Mouse (Mus musculus): Measurements from ENCODE around the gene Fads6. TPM values are rescaled to one million over a fixed set of nuclear protein-coding genes. Genes with fewer than 3 reads are reported as not detected.

Gene Fads6
- polyA plus RNA-seq, 1 experiment from 2014 or later, result 0.31 TPM

GRCm38 (mm10) chr11:115247240-115247639 is 50.2 kb downstream of the Fads6 start:
- Histone ChIP-seq H3K27me3 (peaks cover 64% of the 10 kb centered on the region), H3K9me3 (no peaks in the 10 kb centered on the region), H3K4me3 (no peak overlapping the region), H3K9ac (no peak overlapping the region), H3K4me2 (no peak overlapping the region), H3K27ac (no peak overlapping the region), H3K4me1 (peaks cover 15% of the 10 kb centered on the region), H3K36me3 (peaks cover 25% of the 10 kb centered on the region)
- ATAC-seq (ENCODE audit: insufficient number of reproducible peaks, insufficient read depth, low FRiP score, low TSS enrichment, low read depth), result no peak
- 20% methylated on average over 3 of the region's 3 CpGs for WGBS

GRCm38 (mm10) chr11:115246386-115246785 is 51.1 kb downstream of the Fads6 start:
- H3K9ac ChIP-seq, result no peak overlapping the region
- H3K9me3 ChIP-seq, result no peaks in the 10 kb centered on the region
- WGBS, result 78% methylated on average over 8 of the region's 8 CpGs
- H3K4me3 ChIP-seq, result no peak overlapping the region
- H3K4me2 ChIP-seq, result no peak overlapping the region
- no peak overlapping the region for H3K27ac ChIP-seq
- peaks cover 56% of the 10 kb centered on the region for H3K27me3 ChIP-seq
- H3K4me1 ChIP-seq, result peaks cover 15% of the 10 kb centered on the region
- H3K36me3 ChIP-seq, result peaks cover 25% of the 10 kb centered on the region
- ATAC-seq (ENCODE audit: insufficient number of reproducible peaks, insufficient read depth, low FRiP score, low TSS enrichment, low read depth), result no peak

- H3K4me1 ChIP-seq, result peaks cover 4% of the 10 kb centered on the region
- peaks cover 41% of the 10 kb centered on the region for H3K27me3 ChIP-seq
- no peak for ATAC-seq (ENCODE audit: insufficient number of reproducible peaks, insufficient read depth, low FRiP score, low TSS enrichment, low read depth)
- peaks cover 25% of the 10 kb centered on the region for H3K36me3 ChIP-seq
- H3K9me3 ChIP-seq, result no peaks in the 10 kb centered on the region
- no peak overlapping the region for H3K27ac ChIP-seq
- WGBS, result 87% methylated on average over 8 of the region's 8 CpGs
- H3K4me3 ChIP-seq, result no peak overlapping the region
- H3K4me2 ChIP-seq, result no peak overlapping the region
- no peak overlapping the region for H3K9ac ChIP-seq
These were observed 52.6 kb downstream of the Fads6 start for GRCm38 (mm10) chr11:115244840-115245239.

DNA sequence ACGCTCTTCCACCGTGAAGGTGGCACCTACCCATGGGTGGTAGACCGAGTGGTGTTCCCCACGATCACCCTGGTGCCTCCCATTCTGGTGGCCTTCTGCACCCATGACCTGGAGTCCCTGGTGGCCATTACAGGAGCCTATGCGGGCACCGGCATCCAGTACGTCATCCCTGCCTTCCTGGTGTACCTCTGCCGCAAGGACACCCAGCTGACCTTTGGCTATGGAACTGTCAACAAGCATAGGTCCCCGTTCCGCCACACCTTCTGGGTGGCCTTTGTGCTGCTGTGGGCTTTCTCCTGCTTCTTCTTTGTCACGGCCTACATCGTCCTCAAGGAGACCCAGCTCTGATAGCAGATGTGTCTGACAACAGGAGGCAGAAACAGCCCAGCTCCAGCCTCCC is 53.7 kb downstream of the Fads6 start:
- Histone ChIP-seq H3K9me3 (no peaks in the 10 kb centered on the region), H3K4me1 (no peaks in the 10 kb centered on the region; the same call in 1 of the 2 replicates), H3K4me3 (no peak overlapping the region), H3K36me3 (peaks cover 25% of the 10 kb centered on the region), H3K27me3 (peaks cover 30% of the 10 kb centered on the region), H3K9ac (no peak overlapping the region), H3K4me2 (no peak overlapping the region), H3K27ac (no peak overlapping the region)
- ATAC-seq (ENCODE audit: insufficient number of reproducible peaks, insufficient read depth, low FRiP score, low TSS enrichment, low read depth), result no peak
- WGBS, result 93% methylated on average over 12 of the region's 12 CpGs

DNA sequence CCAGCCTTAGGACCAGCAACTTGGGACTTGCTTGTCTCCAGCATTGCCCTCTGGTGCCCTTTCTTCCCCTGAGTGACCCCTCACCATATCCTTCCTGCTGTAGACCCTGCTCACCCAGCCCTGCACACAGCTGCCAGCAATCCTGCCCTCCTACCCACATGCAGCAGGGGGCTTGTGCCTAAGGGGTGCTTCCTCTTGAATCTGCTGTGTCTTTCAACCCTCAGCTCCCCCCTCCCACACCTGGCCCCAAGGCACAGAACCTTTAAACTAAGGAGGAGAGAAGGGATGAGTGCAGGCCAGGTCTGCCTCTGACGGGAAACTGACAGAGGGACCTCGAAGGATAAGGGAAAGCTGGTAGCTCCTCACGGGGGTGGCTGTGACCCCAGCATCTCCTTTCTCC is 54.7 kb downstream of the Fads6 start:
- Histone ChIP-seq H3K9me3 (no peaks in the 10 kb centered on the region), H3K27ac (no peak overlapping the region), H3K4me1 (no peaks in the 10 kb centered on the region; the same call in 1 of the 2 replicates), H3K4me3 (no peak overlapping the region), H3K4me2 (no peak overlapping the region), H3K36me3 (peaks cover 25% of the 10 kb centered on the region), H3K27me3 (peaks cover 20% of the 10 kb centered on the region), H3K9ac (no peak overlapping the region)
- WGBS, result 49% methylated on average over 3 of the region's 3 CpGs
- ATAC-seq (ENCODE audit: insufficient number of reproducible peaks, insufficient read depth, low FRiP score, low TSS enrichment, low read depth), result no peak

- peaks cover 6% of the 10 kb centered on the region for H3K27me3 ChIP-seq
- H3K27ac ChIP-seq, result no peak overlapping the region
- WGBS, result 82% methylated on average over 11 of the region's 11 CpGs
- H3K4me1 ChIP-seq, result peaks cover 1% of the 10 kb centered on the region
- H3K4me3 ChIP-seq, result no peak overlapping the region
- H3K36me3 ChIP-seq, result peaks cover 25% of the 10 kb centered on the region
- ATAC-seq (ENCODE audit: insufficient number of reproducible peaks, insufficient read depth, low FRiP score, low TSS enrichment, low read depth), result no peak
- H3K9ac ChIP-seq, result no peak overlapping the region
- no peak overlapping the region for H3K4me2 ChIP-seq
- no peaks in the 10 kb centered on the region for H3K9me3 ChIP-seq
These were observed 56.1 kb downstream of the Fads6 start for GRCm38 (mm10) chr11:115241402-115241801.

GRCm38 (mm10) chr11:115236570-115236969 is 60.9 kb downstream of the Fads6 start:
- WGBS, result 72% methylated on average over 5 of the region's 5 CpGs
- no peak overlapping the region for H3K9ac ChIP-seq
- H3K9me3 ChIP-seq, result no peaks in the 10 kb centered on the region
- ATAC-seq (ENCODE audit: insufficient number of reproducible peaks, insufficient read depth, low FRiP score, low TSS enrichment, low read depth), result no peak
- no peaks in the 10 kb centered on the region for H3K27me3 ChIP-seq
- no peak overlapping the region; the same call in 1 of the 2 replicates for H3K27ac ChIP-seq
- 0 out of 2 replicates have a peak, but pooled peaks cover 3% of the 10 kb centered on the region for H3K36me3 ChIP-seq
- H3K4me1 ChIP-seq, result peaks cover 23% of the 10 kb centered on the region
- H3K4me2 ChIP-seq, result no peak overlapping the region
- no peak overlapping the region for H3K4me3 ChIP-seq

DNA sequence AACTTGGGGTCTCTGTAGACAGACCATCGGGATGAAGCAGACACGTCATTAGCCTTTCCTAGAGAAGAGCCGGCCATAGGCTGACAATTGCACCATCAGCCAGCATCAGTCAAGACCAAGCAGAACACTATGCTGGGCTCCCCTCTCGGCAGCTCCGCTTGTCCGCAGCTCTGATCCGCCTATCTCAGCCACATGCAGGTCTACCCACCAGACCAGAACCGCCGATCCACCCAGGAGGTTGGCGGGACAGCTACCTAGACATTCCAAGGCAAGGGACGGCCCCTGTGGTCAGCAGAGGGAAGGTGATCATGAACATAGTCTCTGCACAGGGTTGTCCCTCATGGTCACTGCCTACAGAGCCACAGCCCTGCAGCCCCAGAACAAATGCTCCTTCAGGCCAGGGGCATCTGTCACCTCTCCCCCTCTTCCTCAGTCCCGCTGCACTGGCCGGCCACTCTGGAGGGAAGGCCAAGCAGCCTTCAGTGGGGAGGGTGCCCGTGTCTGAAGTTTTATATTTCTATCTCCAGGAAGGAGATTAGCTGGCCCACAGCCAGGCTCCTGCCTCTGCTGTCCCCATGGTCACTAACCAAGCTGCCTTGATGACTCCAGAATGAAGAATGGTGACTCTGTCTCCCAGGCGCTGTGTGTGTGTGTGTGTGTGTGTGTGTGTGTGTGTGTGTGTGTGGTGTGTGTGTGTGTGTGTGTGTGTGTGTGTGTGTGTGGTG is 63.0 kb downstream of the Fads6 start:
- H3K27ac ChIP-seq, result no peak overlapping the region
- no peak for ATAC-seq (ENCODE audit: insufficient number of reproducible peaks, insufficient read depth, low FRiP score, low TSS enrichment, low read depth)
- no peaks in the 10 kb centered on the region for H3K9me3 ChIP-seq
- no peak overlapping the region for H3K4me3 ChIP-seq
- H3K9ac ChIP-seq, result no peak overlapping the region
- peaks cover 27% of the 10 kb centered on the region for H3K4me1 ChIP-seq
- 0 out of 2 replicates have a peak, but pooled peaks cover 3% of the 10 kb centered on the region for H3K36me3 ChIP-seq
- H3K27me3 ChIP-seq, result peaks cover 6% of the 10 kb centered on the region; the same call in 1 of the 2 replicates
- WGBS, result 80% methylated on average over 15 of the region's 15 CpGs
- no peak overlapping the region for H3K4me2 ChIP-seq

GRCm38 (mm10) chr11:115233526-115234290 is 63.8 kb downstream of the Fads6 start:
- no peak for ATAC-seq (ENCODE audit: insufficient number of reproducible peaks, insufficient read depth, low FRiP score, low TSS enrichment, low read depth)
- Histone ChIP-seq H3K4me3 (no peak overlapping the region), H3K9me3 (no peaks in the 10 kb centered on the region), H3K27me3 (peaks cover 6% of the 10 kb centered on the region; the same call in 1 of the 2 replicates), H3K4me2 (no peak overlapping the region), H3K4me1 (peaks cover 29% of the 10 kb centered on the region), H3K27ac (no peak overlapping the region), H3K9ac (no peak overlapping the region), H3K36me3 (0 out of 2 replicates have a peak, but pooled peaks cover 3% of the 10 kb centered on the region)
- WGBS, result 69% methylated on average over 20 of the region's 20 CpGs

DNA sequence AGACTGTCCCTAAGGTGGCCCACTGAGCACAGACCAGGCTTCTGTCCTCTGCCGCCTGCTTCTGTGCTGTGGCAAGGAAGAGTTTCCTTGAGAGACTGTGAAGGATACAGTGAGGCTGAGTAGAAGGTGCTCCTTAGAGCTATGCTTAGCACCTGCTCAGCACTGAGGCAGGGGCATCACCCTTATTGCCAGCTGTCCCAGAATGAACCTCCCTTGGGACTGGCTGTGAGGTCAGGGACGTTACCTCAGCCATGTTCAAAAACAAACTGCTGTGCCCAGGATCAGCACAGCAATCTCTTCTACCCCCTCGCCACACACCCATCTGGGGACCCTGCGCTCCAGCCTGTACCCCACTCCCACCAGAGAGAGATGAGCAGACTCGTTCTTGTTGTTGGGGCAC is 64.6 kb downstream of the Fads6 start:
- Histone ChIP-seq H3K27ac (no peak overlapping the region), H3K9me3 (no peaks in the 10 kb centered on the region), H3K4me2 (no peak overlapping the region), H3K27me3 (peaks cover 6% of the 10 kb centered on the region; the same call in 1 of the 2 replicates), H3K36me3 (0 out of 2 replicates have a peak, but pooled peaks cover 3% of the 10 kb centered on the region), H3K4me3 (no peak overlapping the region), H3K9ac (no peak overlapping the region), H3K4me1 (peaks cover 29% of the 10 kb centered on the region)
- no peak for ATAC-seq (ENCODE audit: insufficient number of reproducible peaks, insufficient read depth, low FRiP score, low TSS enrichment, low read depth)
- WGBS, result 71% methylated on average over 5 of the region's 5 CpGs

GRCm38 (mm10) chr11:115231924-115232323 is 65.5 kb downstream of the Fads6 start:
- Histone ChIP-seq H3K4me3 (no peak overlapping the region), H3K36me3 (0 out of 2 replicates have a peak, but pooled peaks cover 3% of the 10 kb centered on the region), H3K9me3 (no peaks in the 10 kb centered on the region), H3K9ac (peak overlapping the region; percentile 44; the same call in 1 of the 2 replicates), H3K27me3 (peaks cover 6% of the 10 kb centered on the region; the same call in 1 of the 2 replicates), H3K4me1 (peaks cover 32% of the 10 kb centered on the region), H3K4me2 (peak overlapping the region; percentile 9; the same call in 1 of the 2 replicates), H3K27ac (peak overlapping the region; percentile 33; the same call in 1 of the 2 replicates)
- no peak for ATAC-seq (ENCODE audit: insufficient number of reproducible peaks, insufficient read depth, low FRiP score, low TSS enrichment, low read depth)
- 46% methylated on average over 9 of the region's 9 CpGs for WGBS

Data from embryonic facial prominence, embryonic 13.5 days (tissue).